Mouse (Mus musculus) neural tube, embryonic 13.5 days (tissue): ENCODE measurements around the gene Hells. TPM values are rescaled to one million over a fixed set of nuclear protein-coding genes. Genes with fewer than 3 reads are reported as not detected.

Source experiments
- ATAC-seq: fragments of 200-750 bp; cut with Nextera tagmentation; 2 replicates; pipeline ENCODE4 v1.8.0; 2017; ENCODE audit warnings: low read depth, mild to moderate bottlenecking, moderate TSS enrichment, moderate library complexity
- H3K27ac ChIP-seq: fragments of 300-500 bp; sonication (generic); replicated peaks from 2 replicates; pipeline ENCODE4 v1.5.1; 2015; ENCODE audit warnings: moderate library complexity, mild to moderate bottlenecking, inconsistent platforms
- H3K27me3 ChIP-seq: fragments of 300-500 bp; sonication (generic); 2 replicates; pipeline ENCODE4 v1.6.1; 2015; ENCODE audit warnings: mild to moderate bottlenecking, inconsistent platforms
- H3K36me3 ChIP-seq: fragments of 300-500 bp; sonication (generic); 2 replicates; pipeline ENCODE4 v1.6.1; 2015; ENCODE audit warnings: mild to moderate bottlenecking, inconsistent platforms
- H3K4me1 ChIP-seq: fragments of 300-500 bp; sonication (generic); replicated peaks from 2 replicates; pipeline ENCODE4 v1.6.1; 2015; ENCODE audit warnings: inconsistent platforms
- H3K4me2 ChIP-seq: fragments of 300-500 bp; sonication (generic); 2 replicates; pipeline ENCODE4 v1.6.1; 2015; ENCODE audit warnings: inconsistent platforms, mild to moderate bottlenecking, moderate library complexity
- H3K4me3 ChIP-seq: fragments of 300-500 bp; sonication (generic); 2 replicates; pipeline ENCODE4 v1.5.1; 2015; ENCODE audit warnings: mild to moderate bottlenecking, inconsistent platforms
- H3K9ac ChIP-seq: fragments of 300-500 bp; sonication (generic); 2 replicates; pipeline ENCODE4 v1.6.1; 2015; ENCODE audit warnings: moderate library complexity, mild to moderate bottlenecking, inconsistent platforms
- H3K9me3 ChIP-seq: fragments of 300-500 bp; sonication (generic); 2 replicates; pipeline ENCODE4 v1.6.1; 2016; ENCODE audit warnings: inconsistent platforms
- WGBS: fragments of 180-500 bp; shearing (Covaris S2); methylation state at CpG from one replicate; pipeline ENCODE4 v1.1.7; 2015; 5-methylcytosine and 5-hydroxymethylcytosine counted together
- microRNA-seq: library from miRNA; unstranded; fragments of <30 nt; microRNA quantifications from one replicate; pipeline ENCODE4, GENCODE M21; 2016
- polyA plus RNA-seq: library from polyadenylated mRNA; unstranded; fragments of >200 nt; fragmentation: Nextera tagmentation; extraction: Ambion mirVana; gene quantifications from 2 replicates; pipeline ENCODE4 v1.2.1, GENCODE M21; 2015

Hells gene
- polyA plus RNA-seq, 1 experiment from 2014 or later: 11.0 TPM

DNA sequence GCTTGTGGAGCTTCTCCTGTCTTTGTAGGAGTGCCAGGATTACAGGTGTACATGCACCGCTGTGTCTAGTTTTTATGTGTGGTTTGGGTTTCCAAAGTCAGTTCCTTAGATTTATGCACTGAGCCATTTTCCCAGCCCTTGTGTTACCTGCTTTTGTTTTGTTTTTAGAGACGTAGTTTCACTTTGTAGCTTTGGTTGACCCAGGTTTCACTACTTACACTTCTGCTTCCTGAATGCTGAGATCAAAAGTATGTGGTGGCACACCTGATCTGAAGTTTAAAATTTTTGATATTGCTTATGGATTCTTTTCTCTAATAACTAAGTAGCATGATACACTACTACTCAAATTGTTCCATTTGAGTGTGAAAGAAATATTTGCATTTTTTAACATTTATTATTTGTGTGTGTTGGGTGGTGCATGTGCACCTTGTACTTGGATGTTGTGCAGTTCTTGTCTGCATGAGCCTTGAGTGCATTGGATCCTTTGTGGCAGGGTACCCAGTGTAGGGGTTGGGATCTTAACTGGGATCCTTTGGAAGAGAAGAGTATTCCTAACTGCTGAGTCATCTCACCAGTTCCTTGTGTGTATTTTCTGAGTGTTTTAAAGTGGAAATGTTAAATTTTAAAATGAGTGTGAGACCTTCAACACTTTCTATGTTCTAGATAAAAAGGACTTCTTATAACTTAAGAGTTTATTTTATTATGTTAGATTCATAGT, 14.0 kb downstream of the Hells start:
- 90% methylated on average over 2 of the region's 2 CpGs for WGBS
- H3K9me3 ChIP-seq: no peaks in the 10 kb centered on the region
- H3K27ac ChIP-seq: no peak overlapping the region
- H3K4me1 ChIP-seq: no peaks in the 10 kb centered on the region
- H3K4me2 ChIP-seq: no peak overlapping the region
- H3K9ac ChIP-seq: no peak overlapping the region
- no peak for ATAC-seq
- H3K36me3 ChIP-seq: 0 out of 2 replicates have a peak, but pooled peaks cover 20% of the 10 kb centered on the region
- H3K27me3 ChIP-seq: no peaks in the 10 kb centered on the region
- no peak overlapping the region for H3K4me3 ChIP-seq

DNA sequence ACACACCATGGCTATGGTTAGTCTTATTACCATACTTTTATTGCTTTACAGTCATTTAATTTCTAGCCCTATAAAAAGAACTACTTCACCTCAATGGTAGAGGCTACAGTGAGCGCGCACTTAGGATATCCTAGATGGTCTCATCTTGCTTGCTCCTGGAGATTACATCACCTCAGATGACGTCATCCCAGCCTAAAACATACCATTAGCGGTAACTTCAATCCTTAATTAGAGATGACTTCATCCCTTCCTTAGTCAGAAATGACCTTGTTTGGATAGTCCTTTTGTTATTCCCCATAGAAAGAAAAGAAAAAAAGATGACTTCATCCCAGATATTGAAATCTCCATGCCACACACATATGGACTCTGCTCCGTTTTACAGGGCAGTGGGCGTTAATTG, 40.0 kb downstream of the Hells start:
- Histone ChIP-seq H3K9me3 (no peaks in the 10 kb centered on the region), H3K4me1 (no peaks in the 10 kb centered on the region), H3K4me3 (no peak overlapping the region), H3K27ac (no peak overlapping the region), H3K27me3 (no peaks in the 10 kb centered on the region), H3K36me3 (peaks cover 9% of the 10 kb centered on the region; the same call in 1 of the 2 replicates), H3K4me2 (no peak overlapping the region), H3K9ac (no peak overlapping the region)
- WGBS: 89% methylated on average over 6 of the region's 6 CpGs
- ATAC-seq: no peak

DNA sequence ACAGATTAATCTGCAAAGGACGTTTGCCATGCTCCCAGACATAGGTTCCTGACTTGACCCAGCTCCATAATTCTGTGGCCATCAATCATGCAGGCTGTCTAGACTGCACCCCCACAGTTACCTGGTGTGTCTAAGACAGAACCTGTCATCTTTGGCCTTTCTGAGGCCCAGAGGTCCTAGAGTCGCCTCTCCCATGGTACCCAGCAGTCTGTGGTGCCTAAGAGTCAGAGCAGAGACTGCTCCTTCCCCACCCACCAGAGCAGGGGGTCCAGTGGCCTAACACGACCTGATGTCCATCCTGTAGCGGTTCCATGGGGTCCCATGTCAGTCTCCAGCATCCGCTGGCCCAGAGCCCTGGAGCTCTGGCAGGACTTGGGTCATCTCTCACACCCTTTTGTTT, 41.9 kb downstream of the Hells start:
- H3K4me2 ChIP-seq: no peak overlapping the region
- WGBS: 77% methylated on average over 5 of the region's 5 CpGs
- H3K9me3 ChIP-seq: no peaks in the 10 kb centered on the region

GRCm38 (mm10) chr19:38973666-38974065, 43.0 kb downstream of the Hells start:
- no peak overlapping the region for H3K9ac ChIP-seq
- peaks cover 7% of the 10 kb centered on the region; the same call in 1 of the 2 replicates for H3K36me3 ChIP-seq
- no peaks in the 10 kb centered on the region for H3K27me3 ChIP-seq
- no peak overlapping the region for H3K4me2 ChIP-seq
- no peak for ATAC-seq
- 66% methylated on average over 7 of the region's 7 CpGs for WGBS
- no peak overlapping the region for H3K27ac ChIP-seq
- H3K4me1 ChIP-seq: no peaks in the 10 kb centered on the region
- H3K9me3 ChIP-seq: no peaks in the 10 kb centered on the region
- no peak overlapping the region for H3K4me3 ChIP-seq

More for the DNA sequence above, 41.9 kb downstream of the Hells start:
- no peak overlapping the region for H3K9ac ChIP-seq
- H3K27me3 ChIP-seq: no peaks in the 10 kb centered on the region
- H3K4me1 ChIP-seq: no peaks in the 10 kb centered on the region
- no peak for ATAC-seq
- no peak overlapping the region for H3K27ac ChIP-seq
- H3K4me3 ChIP-seq: no peak overlapping the region
- peaks cover 9% of the 10 kb centered on the region; the same call in 1 of the 2 replicates for H3K36me3 ChIP-seq

DNA sequence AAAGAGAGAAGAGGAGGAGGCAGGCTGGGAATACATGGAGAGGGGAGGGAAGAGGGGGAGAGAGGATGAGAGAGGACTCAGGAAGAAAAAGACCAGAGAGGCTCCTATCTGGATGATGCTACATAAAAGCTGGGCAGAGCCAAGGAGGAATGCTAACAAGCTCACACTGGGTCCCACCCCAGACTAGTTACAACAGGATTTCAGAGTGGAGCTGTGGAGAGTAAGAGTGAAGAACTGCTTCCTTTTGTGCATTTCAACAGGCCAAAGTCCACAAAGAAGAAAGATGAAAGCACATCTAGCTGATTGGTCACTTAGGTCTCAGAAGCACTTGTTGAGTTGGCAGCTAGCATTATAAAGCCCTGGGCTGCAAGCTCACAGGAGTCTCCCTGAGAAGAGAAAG, 45.6 kb downstream of the Hells start:
- no peak overlapping the region for H3K4me2 ChIP-seq
- H3K9me3 ChIP-seq: no peaks in the 10 kb centered on the region
- no peaks in the 10 kb centered on the region for H3K27me3 ChIP-seq
- no peak for ATAC-seq
- H3K4me3 ChIP-seq: no peak overlapping the region
- H3K36me3 ChIP-seq: no peaks in the 10 kb centered on the region
- H3K4me1 ChIP-seq: no peaks in the 10 kb centered on the region
- H3K9ac ChIP-seq: no peak overlapping the region
- no peak overlapping the region for H3K27ac ChIP-seq

DNA sequence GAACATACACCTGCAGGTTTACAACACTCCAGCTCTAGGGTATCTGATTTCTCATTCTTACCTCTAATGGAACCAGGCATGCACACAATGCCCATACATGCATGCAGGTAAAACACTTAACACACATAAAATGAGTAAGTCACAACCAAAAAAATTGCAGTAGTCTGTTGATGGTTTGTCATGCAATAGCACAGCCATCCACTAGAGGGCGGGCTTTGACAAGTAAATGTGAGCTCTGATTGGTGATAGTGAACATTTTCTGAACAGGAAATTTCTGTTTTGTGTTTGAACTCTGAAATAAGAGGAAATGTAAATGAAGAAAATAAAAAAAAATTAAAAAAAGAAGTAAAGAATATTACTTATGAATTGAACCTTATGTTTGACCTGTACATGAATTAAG, 51.3 kb downstream of the Hells start:
- H3K9ac ChIP-seq: no peak overlapping the region
- H3K36me3 ChIP-seq: no peaks in the 10 kb centered on the region
- H3K4me2 ChIP-seq: no peak overlapping the region
- no peaks in the 10 kb centered on the region for H3K27me3 ChIP-seq
- 0 out of 2 replicates have a peak, but pooled peaks cover under 1% of the 10 kb centered on the region for H3K9me3 ChIP-seq
- WGBS: 0% methylated on average over 1 of the region's 1 CpGs
- no peak overlapping the region for H3K27ac ChIP-seq
- H3K4me1 ChIP-seq: no peaks in the 10 kb centered on the region
- no peak for ATAC-seq
- no peak overlapping the region for H3K4me3 ChIP-seq

DNA sequence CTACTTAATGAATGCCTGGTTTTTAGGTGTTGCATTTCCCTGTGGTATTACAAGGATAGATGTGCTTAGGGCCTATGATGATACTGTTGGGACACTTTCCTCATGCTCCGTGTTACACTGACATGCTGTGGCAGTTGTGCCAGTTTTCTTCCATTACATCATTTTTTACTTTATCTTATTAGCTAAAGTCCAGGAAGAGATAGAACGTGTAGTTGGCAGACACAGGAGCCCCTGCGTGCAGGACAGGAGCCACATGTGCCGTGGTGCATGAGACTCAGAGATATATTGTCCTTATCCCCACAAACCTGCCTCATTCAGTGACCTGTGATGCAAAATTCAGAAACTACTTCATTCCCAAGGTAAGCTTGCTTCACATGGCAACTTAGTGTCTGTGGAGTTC, 67.5 kb downstream of the Hells start:
- ATAC-seq: no peak
- no peaks in the 10 kb centered on the region for H3K4me1 ChIP-seq
- H3K27me3 ChIP-seq: no peaks in the 10 kb centered on the region
- H3K4me3 ChIP-seq: no peak overlapping the region
- no peak overlapping the region for H3K27ac ChIP-seq
- 87% methylated on average over 4 of the region's 4 CpGs for WGBS
- no peaks in the 10 kb centered on the region; the same call in 1 of the 2 replicates for H3K9me3 ChIP-seq
- no peak overlapping the region for H3K9ac ChIP-seq
- no peaks in the 10 kb centered on the region for H3K36me3 ChIP-seq
- H3K4me2 ChIP-seq: no peak overlapping the region

GRCm38 (mm10) chr19:38998676-38999075, 68.0 kb downstream of the Hells start:
- WGBS: 95% methylated on average over 1 of the region's 1 CpGs
- H3K9me3 ChIP-seq: no peaks in the 10 kb centered on the region; the same call in 1 of the 2 replicates
- no peaks in the 10 kb centered on the region for H3K36me3 ChIP-seq
- H3K4me1 ChIP-seq: no peaks in the 10 kb centered on the region
- no peak overlapping the region for H3K4me3 ChIP-seq
- no peaks in the 10 kb centered on the region for H3K27me3 ChIP-seq
- H3K27ac ChIP-seq: no peak overlapping the region
- no peak for ATAC-seq
- H3K4me2 ChIP-seq: no peak overlapping the region
- H3K9ac ChIP-seq: no peak overlapping the region

DNA sequence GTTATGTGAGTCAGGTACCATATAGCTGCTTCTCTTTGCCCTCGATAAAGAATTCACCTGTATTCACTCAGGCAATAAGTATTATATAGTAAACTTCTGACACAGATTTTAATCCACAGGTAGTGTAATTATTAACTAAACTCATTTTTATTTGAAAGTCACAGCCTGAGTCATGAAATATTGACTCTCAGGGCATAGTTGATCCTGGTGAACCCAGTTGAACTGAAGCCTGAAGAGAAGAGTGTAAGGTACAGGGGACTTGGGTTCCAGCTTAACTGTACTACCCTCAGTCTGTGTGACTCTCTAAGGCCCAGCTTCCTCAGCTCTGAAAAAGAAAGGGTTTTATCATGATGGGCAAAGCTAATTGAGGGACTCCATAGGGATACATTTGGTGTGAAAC, 74.4 kb downstream of the Hells start:
- no peak for ATAC-seq
- Histone ChIP-seq H3K27me3 (no peaks in the 10 kb centered on the region), H3K4me1 (no peaks in the 10 kb centered on the region), H3K27ac (no peak overlapping the region), H3K9me3 (no peaks in the 10 kb centered on the region), H3K36me3 (no peaks in the 10 kb centered on the region), H3K4me2 (no peak overlapping the region), H3K9ac (no peak overlapping the region), H3K4me3 (no peak overlapping the region)
- WGBS: 84% methylated on average over 1 of the region's 1 CpGs

GRCm38 (mm10) chr19:39006715-39007114, 76.0 kb downstream of the Hells start, which contains the start of gene Cyp2c55:
Gene Cyp2c55, plus strand, starts transcription at chr19:39007019.
- H3K4me2 ChIP-seq: no peak within 1 kb of the TSS
- H3K4me1 ChIP-seq: no peaks in the 10 kb centered on the region
- ATAC-seq: no peak
- no peak within 1 kb of the TSS for H3K4me3 ChIP-seq
- H3K9me3 ChIP-seq: no peaks in the 10 kb centered on the region
- H3K27me3 ChIP-seq: no peaks in the 10 kb centered on the region
- H3K27ac ChIP-seq: no peak within 1 kb of the TSS
- no peaks in the 10 kb centered on the region for H3K36me3 ChIP-seq
- H3K9ac ChIP-seq: no peak within 1 kb of the TSS

Small RNAs within 50 kb of the gene (microRNA-seq; reads per million reads assigned to microRNA genes)
- not detected for gene Gm23800

Other genes starting within 250 kb of the Hells start
- gene Noc3l, start 111.7 kb upstream of the Hells start, polyA plus RNA-seq: 5.5 and 5.9 TPM in 2 replicates
- gene Tbc1d12, start 94.3 kb upstream of the Hells start, polyA plus RNA-seq: 5.1 and 5.5 TPM in 2 replicates
- gene Cyp2c55, start 76.1 kb downstream of the Hells start, polyA plus RNA-seq: not detected in 2 replicates
- 0.13 TPM in 1 of 2 replicates, not detected in the other for gene Cyp2c65, start 130.1 kb downstream of the Hells start, polyA plus RNA-seq
- gene Cyp2c66, start 183.0 kb downstream of the Hells start, polyA plus RNA-seq: not detected in 2 replicates